Mouse (Mus musculus): ENCODE results near the gene Clec2l.

Clec2l gene

GRCm38 (mm10) chr6:38662714-38663615 lies at the start of gene Clec2l:
TSS of gene Clec2l (plus strand) at chr6:38663069.
- in situ Hi-C loops (cut with MboI) = no loop called here

DNA sequence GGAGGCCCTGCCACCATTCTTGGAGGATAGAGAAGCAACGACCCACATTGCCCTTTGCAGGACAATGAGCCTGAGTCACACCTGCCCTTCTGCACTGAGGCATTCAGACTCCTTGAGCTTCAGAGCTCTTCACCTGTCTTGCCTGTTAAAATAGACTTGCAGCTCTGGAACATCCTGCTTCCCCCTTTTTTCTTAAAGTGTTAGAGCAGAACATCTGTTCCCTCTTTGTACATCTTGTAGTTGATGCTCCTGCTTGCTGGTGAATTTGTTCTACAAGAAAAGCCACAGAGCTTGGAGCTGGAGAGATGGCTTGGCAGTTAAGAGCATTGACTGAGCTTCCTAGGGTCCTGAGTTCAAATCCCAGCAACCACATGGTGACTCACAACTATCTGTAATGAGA lies 40.5 kb upstream of the Clec2l start:
- in situ Hi-C loops (cut with MboI) = no loop called here

GRCm38 (mm10) chr6:38623457-38623856 lies 39.4 kb upstream of the Clec2l start:
- in situ Hi-C loops (cut with MboI) = no loop called here

DNA sequence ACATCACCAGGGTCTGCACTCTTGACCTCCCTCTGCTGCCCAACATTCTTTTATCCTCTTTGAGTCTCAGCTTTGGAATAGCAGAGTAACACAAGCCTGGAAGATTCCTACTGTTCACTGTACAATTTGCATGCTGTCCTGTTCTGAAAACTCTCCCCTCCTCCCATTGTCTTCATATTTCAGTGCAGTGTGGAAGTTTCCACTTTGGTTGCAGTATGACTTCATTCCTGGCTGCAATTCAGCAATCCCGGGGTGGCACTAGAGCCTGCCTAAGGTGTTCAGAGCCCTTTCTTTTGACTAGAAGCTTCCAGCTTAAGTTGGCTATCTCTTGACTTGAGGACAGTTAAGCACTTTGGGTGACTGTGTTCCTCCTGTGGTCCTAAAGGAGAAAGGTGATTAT lies 38.4 kb upstream of the Clec2l start:
- in situ Hi-C loops (cut with MboI) = no loop called here

- in situ Hi-C loops (cut with MboI) = no loop called here
Observed at GRCm38 (mm10) chr6:38626086-38626485, 36.8 kb upstream of the Clec2l start.

DNA sequence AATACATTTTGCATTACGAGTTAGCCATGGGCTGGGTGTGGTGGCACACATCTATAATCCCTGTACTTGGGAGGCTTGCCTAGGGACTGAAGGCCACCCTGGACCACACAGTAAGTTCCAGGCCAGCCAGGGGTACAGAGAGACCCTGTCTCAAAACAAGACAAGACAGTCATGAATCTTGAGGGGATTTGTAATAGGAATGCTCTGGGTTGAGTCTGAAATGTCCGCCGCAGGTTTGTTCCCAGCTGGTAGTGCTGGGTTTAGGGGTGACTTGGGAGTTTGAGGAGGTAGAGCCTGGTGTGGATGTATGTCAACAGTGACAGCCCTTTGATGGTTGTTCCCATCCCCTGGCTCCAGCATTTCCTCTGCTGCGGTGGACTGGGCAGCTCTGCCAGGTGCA lies 35.8 kb upstream of the Clec2l start:
- in situ Hi-C loops (cut with MboI) = no loop called here

- in situ Hi-C loops (cut with MboI) = no loop called here
Observed at GRCm38 (mm10) chr6:38627486-38627885, 35.4 kb upstream of the Clec2l start.

GRCm38 (mm10) chr6:38629556-38629955 lies 33.3 kb upstream of the Clec2l start:
- in situ Hi-C loops (cut with MboI) = no loop called here

- in situ Hi-C loops (cut with MboI) = no loop called here
Observed at GRCm38 (mm10) chr6:38632826-38633225, 30.0 kb upstream of the Clec2l start.

DNA sequence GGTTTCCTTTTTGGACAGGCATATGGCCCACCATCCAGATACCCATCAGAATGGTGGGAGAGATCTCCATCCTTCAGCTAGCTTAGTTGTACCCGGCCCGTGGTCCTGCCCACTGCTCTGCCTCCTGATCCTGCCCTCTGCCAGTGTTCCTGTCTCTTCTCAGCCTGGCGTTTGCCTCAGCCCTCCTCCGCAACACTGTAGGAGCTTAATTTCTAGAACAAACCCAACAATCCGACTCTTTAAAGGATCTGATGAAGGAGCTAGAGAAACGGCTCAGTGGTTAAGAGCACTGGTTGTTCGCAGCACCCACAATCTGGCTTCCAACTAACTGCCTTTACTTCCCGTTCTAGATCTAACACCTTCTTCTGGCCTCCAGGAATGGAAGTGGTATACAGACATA lies 28.4 kb upstream of the Clec2l start:
- in situ Hi-C loops (cut with MboI) = no loop called here

- in situ Hi-C loops (cut with MboI) = no loop called here
Observed at GRCm38 (mm10) chr6:38635941-38636851, 26.7 kb upstream of the Clec2l start.

DNA sequence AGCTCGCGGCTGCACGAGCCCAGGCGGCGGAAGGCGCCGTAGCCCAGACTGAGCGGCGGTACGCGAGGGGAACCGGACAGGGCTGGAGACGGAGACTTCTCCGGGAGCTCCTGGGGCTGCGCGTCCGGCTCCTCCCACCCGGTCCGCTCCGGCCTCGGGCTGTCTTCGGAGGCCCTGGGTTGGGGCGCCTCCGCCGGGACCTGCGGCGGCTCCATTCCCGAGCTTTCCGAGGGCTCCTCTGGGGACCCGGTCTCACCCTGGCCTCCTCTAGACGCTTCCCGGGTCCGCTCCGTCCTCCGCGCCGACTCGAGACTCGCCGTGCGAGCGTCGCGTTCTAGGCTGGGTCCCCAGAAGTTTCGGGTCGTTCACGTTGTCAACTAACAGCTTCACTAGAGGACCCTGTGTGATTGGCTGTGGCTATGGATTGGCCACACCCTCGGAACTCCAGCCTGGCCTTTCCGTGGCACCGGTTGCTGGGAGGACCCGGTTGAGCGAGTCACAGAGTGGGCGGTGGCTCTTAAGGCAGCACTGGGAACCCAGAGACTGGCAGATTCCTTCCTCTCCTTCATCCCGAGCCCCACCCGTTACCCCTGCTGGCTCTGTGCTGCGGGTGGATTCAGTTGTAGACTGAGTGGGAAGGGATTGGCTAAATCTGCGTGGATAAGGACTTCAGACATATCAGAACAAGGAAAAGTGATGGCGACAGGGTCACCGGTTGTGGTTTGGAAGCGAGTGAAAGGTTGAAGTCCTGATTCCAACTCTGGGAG lies 25.8 kb upstream of the Clec2l start, which contains the start of gene Klrg2:
Gene Klrg2 (minus strand): TSS at position 391 of the 767 bp plus-strand sequence.
- in situ Hi-C loops (cut with MboI) = no loop called here

DNA sequence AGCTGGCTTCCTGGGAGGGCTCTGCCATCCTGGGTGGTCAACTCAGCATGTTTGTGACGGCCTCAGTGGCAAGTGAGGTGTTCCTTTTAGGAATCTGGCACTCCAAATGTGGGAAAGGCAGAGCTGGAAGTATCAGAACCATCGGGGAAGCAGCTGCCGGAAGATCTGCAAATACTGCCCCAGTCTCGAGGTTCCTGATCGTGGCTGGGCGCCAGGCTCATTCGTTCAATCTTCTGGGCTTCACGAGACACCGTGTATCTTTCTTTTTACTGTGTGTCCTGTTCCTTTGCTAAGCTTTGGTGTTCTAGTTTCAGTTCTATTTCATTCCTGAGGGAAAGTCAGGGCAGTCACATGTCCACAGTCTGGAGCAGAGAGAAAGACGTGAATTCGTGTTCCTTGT lies 22.5 kb upstream of the Clec2l start:
- in situ Hi-C loops (cut with MboI) = no loop called here

GRCm38 (mm10) chr6:38641228-38641627 lies 21.6 kb upstream of the Clec2l start:
- in situ Hi-C loops (cut with MboI) = no loop called here

GRCm38 (mm10) chr6:38641645-38642044 lies 21.2 kb upstream of the Clec2l start:
- in situ Hi-C loops (cut with MboI) = no loop called here

DNA sequence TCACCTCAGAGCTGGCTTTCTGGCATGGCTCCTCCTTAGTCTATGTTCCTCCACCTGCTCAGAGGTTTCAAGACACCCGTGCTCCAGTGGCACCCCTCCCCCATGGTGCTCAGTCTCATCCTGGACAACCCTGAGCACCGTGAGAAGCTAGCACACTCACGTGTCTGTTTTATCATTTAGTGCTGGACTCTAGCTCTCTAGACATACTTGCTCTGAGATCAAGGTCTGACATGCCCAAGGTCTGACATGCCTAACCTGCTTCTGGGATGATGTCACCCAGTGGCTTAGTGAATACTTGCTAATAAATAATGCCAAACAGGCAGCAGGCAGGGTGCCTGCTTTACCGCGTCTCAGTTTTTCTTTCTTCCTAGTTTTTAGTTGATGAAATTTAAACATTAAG lies 20.3 kb upstream of the Clec2l start:
- in situ Hi-C loops (cut with MboI) = no loop called here

DNA sequence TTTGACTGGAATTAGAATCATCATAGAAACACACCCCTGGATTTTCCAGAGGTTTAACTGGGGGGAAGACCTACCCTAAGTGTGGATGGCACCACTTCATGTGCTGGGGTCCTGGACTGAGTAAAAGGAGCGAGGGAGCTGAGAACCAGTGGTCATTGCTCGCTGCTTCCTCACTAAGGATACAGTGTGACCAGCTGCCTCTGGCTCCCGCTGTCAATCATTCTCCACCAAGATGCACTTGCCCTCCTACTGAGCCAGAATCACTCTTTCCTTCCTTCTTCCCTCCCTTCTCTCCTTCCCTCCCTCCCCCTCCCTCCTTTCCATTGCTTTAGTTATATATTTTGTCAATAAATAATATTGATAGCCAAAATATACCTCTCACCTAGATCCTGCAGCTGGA lies 19.8 kb upstream of the Clec2l start:
- in situ Hi-C loops (cut with MboI) = no loop called here

- in situ Hi-C loops (cut with MboI) = no loop called here
Observed at GRCm38 (mm10) chr6:38649545-38649944, 13.3 kb upstream of the Clec2l start.

GRCm38 (mm10) chr6:38650263-38650937 lies 12.5 kb upstream of the Clec2l start:
- in situ Hi-C loops (cut with MboI) = no loop called here

DNA sequence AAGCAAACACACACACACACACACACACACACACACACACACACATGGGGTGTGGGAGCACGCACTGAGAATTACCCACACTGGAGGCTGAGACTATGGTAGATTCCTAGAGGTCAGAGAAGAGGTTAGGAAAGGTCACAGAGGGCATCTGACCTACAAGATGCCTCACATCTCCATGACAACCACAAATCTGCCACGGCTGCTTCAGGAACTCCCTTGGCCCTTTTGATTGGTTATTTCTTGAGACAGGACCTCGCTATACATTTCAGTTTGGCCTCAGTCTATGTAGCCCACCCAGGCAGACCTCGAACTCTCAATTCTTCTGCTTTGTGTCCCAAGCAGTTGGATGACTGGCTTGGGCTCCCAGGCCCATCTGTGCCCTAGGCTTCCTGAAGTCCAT lies 1.2 kb upstream of the Clec2l start:
- in situ Hi-C loops (cut with MboI) = no loop called here

DNA sequence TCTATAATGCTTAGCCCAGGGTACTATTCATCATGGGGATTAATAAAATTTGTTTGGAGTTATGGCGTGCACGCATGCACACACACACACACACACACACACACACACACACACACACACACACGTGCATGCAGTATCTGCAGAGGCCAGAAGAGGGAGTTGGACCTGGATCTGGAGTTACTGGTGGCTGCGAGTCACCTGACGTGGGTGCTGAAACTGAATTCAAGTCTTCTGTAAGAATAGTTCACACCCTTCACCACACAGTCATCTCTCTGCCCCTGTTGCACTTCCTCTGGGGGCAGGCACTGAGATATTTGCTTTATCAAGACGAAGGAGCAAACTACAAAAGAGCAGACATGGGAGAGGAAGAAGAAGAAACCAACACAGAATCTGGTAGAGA lies 6.7 kb downstream of the Clec2l start:
- in situ Hi-C loops (cut with MboI) = no loop called here
